Mouse (Mus musculus) myocyte (in vitro differentiated cells): ENCODE measurements around the gene Srpk3. TPM values are rescaled to one million over a fixed set of nuclear protein-coding genes. Genes with fewer than 3 reads are reported as not detected.

ENCODE experiments used
- H3K27me3 ChIP-seq: one replicate; pipeline ENCODE4 v1.6.1; 2011; ENCODE audit not compliant: control insufficient read depth, insufficient read depth, insufficient read length
- H3K36me3 ChIP-seq: one replicate; pipeline ENCODE4 v1.6.1; 2011; ENCODE audit not compliant: control insufficient read depth, insufficient read depth
- H3K4me2 ChIP-seq: one replicate; pipeline ENCODE4 v1.6.1; 2011; ENCODE audit warnings: low read depth, control low read depth
- H3K4me3 ChIP-seq: one replicate; pipeline ENCODE4 v1.5.1; 2011; ENCODE audit warnings: mild to moderate bottlenecking, control low read depth, moderate library complexity
- H3K79me2 ChIP-seq: one replicate; pipeline ENCODE4 v1.6.1; 2011; ENCODE audit not compliant: control insufficient read depth, insufficient read depth
- H3ac ChIP-seq: one replicate; pipeline ENCODE4 v1.6.1; 2011; ENCODE audit not compliant: control insufficient read depth, insufficient read length
- CEBPB ChIP-seq: IDR thresholded peaks from 2 replicates; pipeline ENCODE4 v1.6.1; 2011; ENCODE audit warnings: mild to moderate bottlenecking, moderate library complexity; ENCODE audit not compliant: poor library complexity, insufficient read depth, severe bottlenecking
- E2F4 ChIP-seq: IDR thresholded peaks from one replicate; pipeline ENCODE4 v1.6.1; 2011; ENCODE audit warnings: mild to moderate bottlenecking, control low read depth, moderate library complexity; ENCODE audit not compliant: insufficient read depth
- MAX ChIP-seq: IDR thresholded peaks from one replicate; pipeline ENCODE4 v1.6.1; 2011; ENCODE audit warnings: low read depth, mild to moderate bottlenecking, control low read depth
- MYOD1 ChIP-seq, 3 experiments: IDR thresholded peaks; one replicate each; pipeline ENCODE4 v1.6.1; 2011; ENCODE audit warnings: control low read depth in 2 of 3, low read depth in 2 of 3, mild to moderate bottlenecking in 2 of 3, moderate library complexity in 1 of 3; ENCODE audit not compliant: insufficient read length in 2 of 3, control insufficient read depth in 1 of 3
- MYOG ChIP-seq, 3 experiments: IDR thresholded peaks; one replicate each; pipeline ENCODE4 v1.6.1; 2011; ENCODE audit warnings: control low read depth in 2 of 3, low read depth in 2 of 3, mild to moderate bottlenecking in 2 of 3; ENCODE audit not compliant: insufficient read length in 2 of 3, control insufficient read depth in 1 of 3, insufficient read depth in 1 of 3
- POLR2A ChIP-seq: IDR thresholded peaks from one replicate; pipeline ENCODE4 v1.6.1; 2011; ENCODE audit warnings: low read depth, mild to moderate bottlenecking, control low read depth, moderate library complexity; ENCODE audit not compliant: insufficient read length
- POLR2AphosphoS2 ChIP-seq: IDR thresholded peaks from one replicate; pipeline ENCODE4 v1.6.1; 2011; ENCODE audit warnings: low read depth, control low read depth; ENCODE audit not compliant: insufficient read length
- REST ChIP-seq: IDR thresholded peaks from one replicate; pipeline ENCODE4 v1.6.1; 2011; ENCODE audit warnings: mild to moderate bottlenecking, control low read depth, moderate library complexity; ENCODE audit not compliant: insufficient read depth, insufficient read length
- SRF ChIP-seq: IDR thresholded peaks from one replicate; pipeline ENCODE4 v1.6.1; 2011; ENCODE audit warnings: low read depth; ENCODE audit not compliant: control insufficient read depth, insufficient read length
- TCF12 ChIP-seq: IDR thresholded peaks from one replicate; pipeline ENCODE4 v1.6.1; 2011; ENCODE audit warnings: mild to moderate bottlenecking, control low read depth; ENCODE audit not compliant: poor library complexity, insufficient read depth, severe bottlenecking
- TCF3 ChIP-seq: IDR thresholded peaks from one replicate; pipeline ENCODE4 v1.6.1; 2011; ENCODE audit warnings: low read depth, control low read depth; ENCODE audit not compliant: insufficient read length
- USF1 ChIP-seq: IDR thresholded peaks from one replicate; pipeline ENCODE4 v1.6.1; 2011; ENCODE audit warnings: low read depth, mild to moderate bottlenecking, control low read depth, moderate library complexity
- polyA plus RNA-seq: library from polyadenylated mRNA; unstranded; fragments of >200 nt; fragmentation: generic; extraction: Trizol; gene quantifications from one replicate; pipeline ENCODE4 v1.2.1, GENCODE M21; 2012; ENCODE audit warnings: missing spikeins

Gene Srpk3
- polyA plus RNA-seq, 1 experiment: 16.9 TPM

DNA sequence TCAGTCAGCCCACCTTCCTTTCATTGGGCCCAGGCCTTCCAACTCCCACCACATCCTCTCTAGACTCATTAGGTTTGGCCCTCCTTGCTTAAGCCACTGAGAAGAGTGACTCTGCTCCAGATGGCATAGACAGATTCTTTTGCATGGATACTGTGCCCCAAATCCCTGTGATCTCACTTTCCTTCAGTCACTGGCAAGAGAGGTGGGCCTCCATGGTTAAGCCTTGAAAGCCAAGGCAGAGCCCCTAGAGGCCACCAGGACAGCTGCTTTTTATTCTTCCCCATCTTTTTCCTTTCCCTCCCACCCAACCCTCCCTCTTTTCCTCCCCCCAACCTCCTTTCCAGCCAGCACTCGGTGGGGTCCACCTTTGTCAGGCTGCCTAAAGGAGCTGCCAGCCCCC lies 19.3 kb downstream of the Srpk3 start:
- no peak for TF ChIP-seq REST
- TF ChIP-seq MYOD1 (IDR thresholded peaks at IDR 0.05; ENCODE audit: control insufficient read depth in 1 of 3, insufficient read length in 2 of 3, low read depth in 2 of 3): no peak
- no peak for TF ChIP-seq TCF3
- no peak for TF ChIP-seq USF1
- no peak for TF ChIP-seq SRF
- no peak for TF ChIP-seq POLR2AphosphoS2
- no peak for TF ChIP-seq POLR2A
- no peak for TF ChIP-seq MYOG (IDR thresholded peaks at IDR 0.05; ENCODE audit: control insufficient read depth in 1 of 3, insufficient read depth in 1 of 3, insufficient read length in 2 of 3, low read depth in 2 of 3)
- TF ChIP-seq E2F4: no peak
- no peak for TF ChIP-seq CEBPB
- no peak for TF ChIP-seq MAX
- TF ChIP-seq TCF12: no peak
- peaks cover 4% of the 10 kb centered on the region for H3K79me2 ChIP-seq
- no peak overlapping the region for H3K4me2 ChIP-seq

DNA sequence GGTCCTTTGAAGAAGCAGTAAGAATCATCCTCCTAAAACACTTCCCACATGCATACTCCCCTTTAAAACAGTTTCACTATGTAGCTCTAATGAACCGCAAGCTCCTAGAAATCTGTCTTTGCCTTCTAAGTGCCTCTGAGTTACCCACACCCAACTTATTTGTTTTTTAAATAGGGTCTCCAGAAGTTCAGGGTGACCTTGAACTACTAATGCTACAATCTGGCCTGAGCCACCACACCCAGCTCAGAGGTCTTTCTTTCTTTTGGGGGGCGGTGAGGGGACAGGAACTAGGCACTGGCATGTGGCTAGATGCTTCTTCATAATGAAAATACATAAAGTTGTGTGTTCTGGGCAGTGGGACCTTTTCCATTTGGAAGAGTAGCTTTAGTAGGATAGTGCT lies 23.3 kb downstream of the Srpk3 start:
- Histone ChIP-seq H3K79me2 (no peaks in the 10 kb centered on the region), H3K27me3 (no peaks in the 10 kb centered on the region)
- TF ChIP-seq REST: no peak
- TF ChIP-seq MYOD1 (IDR thresholded peaks at IDR 0.05; ENCODE audit: control insufficient read depth in 1 of 3, insufficient read length in 2 of 3, low read depth in 2 of 3): no peak
- TF ChIP-seq SRF: no peak
- no peak for TF ChIP-seq TCF12
- no peak for TF ChIP-seq E2F4
- no peak for TF ChIP-seq MYOG (IDR thresholded peaks at IDR 0.05; ENCODE audit: control insufficient read depth in 1 of 3, insufficient read depth in 1 of 3, insufficient read length in 2 of 3, low read depth in 2 of 3)
- TF ChIP-seq TCF3: no peak
- no peak for TF ChIP-seq MAX
- no peak for TF ChIP-seq USF1
- no peak for TF ChIP-seq POLR2AphosphoS2

More for the DNA sequence above, 19.3 kb downstream of the Srpk3 start:
- Histone ChIP-seq H3K27me3 (no peaks in the 10 kb centered on the region), H3K4me3 (no peak overlapping the region), H3K36me3 (no peaks in the 10 kb centered on the region), H3ac (no peak overlapping the region)

GRCm38 (mm10) chrX:73798502-73798901 lies 24.3 kb downstream of the Srpk3 start:
- no peak overlapping the region for H3K4me2 ChIP-seq
- no peak overlapping the region for H3K4me3 ChIP-seq

More for the DNA sequence above, 23.3 kb downstream of the Srpk3 start:
- H3K36me3 ChIP-seq: no peaks in the 10 kb centered on the region
- H3K4me3 ChIP-seq: no peak overlapping the region
- no peak overlapping the region for H3K4me2 ChIP-seq
- no peak overlapping the region for H3ac ChIP-seq

DNA sequence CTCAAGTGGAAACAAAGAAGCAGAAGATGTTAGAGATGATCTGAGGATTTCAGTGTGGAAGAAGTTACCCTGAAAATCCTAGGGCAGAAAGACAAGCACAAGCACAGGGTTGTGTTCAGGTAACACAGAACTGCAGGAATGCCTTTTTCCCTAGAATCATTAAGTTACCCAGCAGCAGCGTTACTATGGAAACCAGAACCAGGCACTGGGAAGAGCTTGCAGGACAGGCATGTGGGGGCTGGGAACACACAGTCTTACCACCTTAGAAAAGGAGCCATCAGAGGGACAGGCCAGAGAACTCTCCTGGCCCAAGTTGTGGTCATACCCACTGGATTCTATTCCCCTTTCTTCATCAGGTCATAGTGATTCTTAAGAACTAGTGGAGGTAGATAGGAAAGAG lies 31.6 kb downstream of the Srpk3 start:
- H3ac ChIP-seq: no peak overlapping the region
- no peak overlapping the region for H3K4me2 ChIP-seq
- no peak overlapping the region for H3K4me3 ChIP-seq
- no peaks in the 10 kb centered on the region for H3K79me2 ChIP-seq
- no peaks in the 10 kb centered on the region for H3K27me3 ChIP-seq
- TF ChIP-seq USF1: no peak
- no peak for TF ChIP-seq E2F4
- no peak for TF ChIP-seq MYOD1 (IDR thresholded peaks at IDR 0.05; ENCODE audit: control insufficient read depth in 1 of 3, insufficient read length in 2 of 3, low read depth in 2 of 3)
- TF ChIP-seq MYOG (IDR thresholded peaks at IDR 0.05; ENCODE audit: control insufficient read depth in 1 of 3, insufficient read depth in 1 of 3, insufficient read length in 2 of 3, low read depth in 2 of 3): no peak
- no peak for TF ChIP-seq POLR2A
- no peak for TF ChIP-seq MAX
- no peak for TF ChIP-seq POLR2AphosphoS2
- no peak for TF ChIP-seq TCF3
- TF ChIP-seq CEBPB: no peak
- TF ChIP-seq TCF12: no peak
- no peak for TF ChIP-seq SRF
- no peak for TF ChIP-seq REST
- no peaks in the 10 kb centered on the region for H3K36me3 ChIP-seq

More at GRCm38 (mm10) chrX:73798502-73798901, 24.3 kb downstream of the Srpk3 start:
- TF ChIP-seq TCF3: no peak
- no peak for TF ChIP-seq SRF
- TF ChIP-seq POLR2AphosphoS2: no peak
- no peak for TF ChIP-seq MAX
- no peak for TF ChIP-seq USF1
- no peak for TF ChIP-seq POLR2A
- no peak for TF ChIP-seq E2F4
- no peak for TF ChIP-seq TCF12
- no peak for TF ChIP-seq MYOG (IDR thresholded peaks at IDR 0.05; ENCODE audit: control insufficient read depth in 1 of 3, insufficient read depth in 1 of 3, insufficient read length in 2 of 3, low read depth in 2 of 3)
- TF ChIP-seq MYOD1 (IDR thresholded peaks at IDR 0.05; ENCODE audit: control insufficient read depth in 1 of 3, insufficient read length in 2 of 3, low read depth in 2 of 3): no peak
- TF ChIP-seq REST: no peak
- no peak for TF ChIP-seq CEBPB
- H3K36me3 ChIP-seq: no peaks in the 10 kb centered on the region
- H3K79me2 ChIP-seq: no peaks in the 10 kb centered on the region
- no peaks in the 10 kb centered on the region for H3K27me3 ChIP-seq
- H3ac ChIP-seq: no peak overlapping the region

DNA sequence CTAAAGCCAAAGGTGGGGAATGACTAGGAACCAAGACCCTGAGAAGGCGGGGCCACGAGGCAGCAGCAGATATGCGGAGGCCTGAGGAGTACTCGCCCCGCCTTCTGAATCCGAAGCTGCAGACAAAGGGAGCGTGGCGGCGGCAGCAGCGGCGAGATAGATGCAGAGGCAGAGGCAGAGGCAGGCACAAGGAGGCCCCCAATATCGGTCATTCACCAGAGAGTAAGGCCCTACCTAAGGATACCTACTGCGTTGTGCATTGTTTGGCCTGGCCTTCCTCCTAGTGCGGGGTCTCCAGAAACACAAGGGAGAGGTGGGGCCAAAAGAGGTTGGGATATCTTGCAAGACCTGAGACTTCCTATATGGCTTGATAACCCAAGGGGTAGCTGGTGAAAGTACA lies 40.9 kb downstream of the Srpk3 start:
- Histone ChIP-seq H3ac (no peak overlapping the region), H3K27me3 (peaks cover 7% of the 10 kb centered on the region), H3K36me3 (no peaks in the 10 kb centered on the region), H3K4me3 (no peak overlapping the region), H3K4me2 (no peak overlapping the region), H3K79me2 (no peaks in the 10 kb centered on the region)
- no peak for TF ChIP-seq USF1
- no peak for TF ChIP-seq TCF12
- TF ChIP-seq POLR2A: no peak
- TF ChIP-seq TCF3: no peak
- TF ChIP-seq REST: no peak
